Mouse (Mus musculus) olfactory bulb, adult 2 months (tissue): Measurements from ENCODE around the gene Pm20d1.

ENCODE experiments used
- CTCF ChIP-seq: fragments of 200-500 bp; IDR thresholded peaks from 2 replicates; pipeline ENCODE4 v1.5.1; 2012; ENCODE audit warnings: low read depth, mild to moderate bottlenecking, low read length, moderate library complexity; ENCODE audit not compliant: insufficient read depth
- POLR2A ChIP-seq: fragments of 200-500 bp; IDR thresholded peaks from 2 replicates; pipeline ENCODE4 v1.6.1; 2012; ENCODE audit warnings: mild to moderate bottlenecking, low read depth, low read length, moderate library complexity; ENCODE audit not compliant: insufficient read depth

GRCm38 (mm10) chr1:131771440-131771839 is 25.7 kb upstream of the Pm20d1 start:
- TF ChIP-seq CTCF (no peak), POLR2A (no peak)
